Mouse (Mus musculus) heart, adult 18-20 months (tissue): Measurements from ENCODE around the gene Sdc3. TPM values are rescaled to one million over a fixed set of nuclear protein-coding genes. Genes with fewer than 3 reads are reported as not detected.

ENCODE experiments used
- DNase-seq, 2 experiments: peaks; one replicate each; pipeline ENCODE4 v3.0.0; 2021 to 2022; ENCODE audit warnings: mixed read lengths in 1 of 2
- long read RNA-seq, 2 experiments: library from polyadenylated mRNA; stranded (forward); transcript quantifications; one replicate each; pipeline ENCODE4 v2.0.0; 2021
- total RNA-seq, 2 experiments: library from RNA; stranded (reverse); gene quantifications; 2 replicates each; pipeline ENCODE4 v1.2.3; 2021

The Sdc3 gene
- total RNA-seq: 10 to 100 TPM; 37.1 to 38.2 TPM
- long read RNA-seq, experiment 1, full-length matches to known transcripts: 11 of 20 reads
- long read RNA-seq, experiment 1, partial matches to known transcripts: 0 of 20 reads
- long read RNA-seq, experiment 1, other reads (novel, unspliced or antisense): 9 of 20 reads
- long read RNA-seq, experiment 2, full-length matches to known transcripts: 1 of 10 reads
- long read RNA-seq, experiment 2, partial matches to known transcripts: 9 of 10 reads
- long read RNA-seq, experiment 2, other reads (novel, unspliced or antisense): 0 of 10 reads

GRCm38 (mm10) chr4:130792376-130793179, at the start of gene Sdc3:
TSS of gene Sdc3 (plus strand) at chr4:130792537.
- DNase-seq: peak; percentile 58 to 61

GRCm38 (mm10) chr4:130744058-130744457, 48.3 kb upstream of the Sdc3 start:
- no peak for DNase-seq

GRCm38 (mm10) chr4:130745561-130746306, 46.6 kb upstream of the Sdc3 start:
- peak; percentile 53 to 59 for DNase-seq

- no peak for DNase-seq
Measured at GRCm38 (mm10) chr4:130749566-130749965, 42.8 kb upstream of the Sdc3 start.

GRCm38 (mm10) chr4:130751966-130752365, 40.4 kb upstream of the Sdc3 start:
- no peak for DNase-seq

- DNase-seq: no peak
Measured at GRCm38 (mm10) chr4:130752591-130752990, 39.7 kb upstream of the Sdc3 start.

- DNase-seq: peak; percentile 69 to 77
Measured at GRCm38 (mm10) chr4:130753755-130754154, 38.6 kb upstream of the Sdc3 start.

- DNase-seq: no peak
Measured at GRCm38 (mm10) chr4:130754776-130755175, 37.6 kb upstream of the Sdc3 start.

GRCm38 (mm10) chr4:130759875-130760274, 32.5 kb upstream of the Sdc3 start:
- no peak for DNase-seq

GRCm38 (mm10) chr4:130761809-130762208, 30.5 kb upstream of the Sdc3 start:
- peak in 1 of 2 experiments; percentile 30 for DNase-seq

- DNase-seq: no peak
Measured at GRCm38 (mm10) chr4:130765399-130766160, 26.8 kb upstream of the Sdc3 start.

GRCm38 (mm10) chr4:130766387-130766786, 25.9 kb upstream of the Sdc3 start:
- no peak for DNase-seq

GRCm38 (mm10) chr4:130766926-130767325, 25.4 kb upstream of the Sdc3 start:
- no peak for DNase-seq

GRCm38 (mm10) chr4:130773899-130774298, 18.4 kb upstream of the Sdc3 start:
- DNase-seq: no peak

- no peak for DNase-seq
Measured at GRCm38 (mm10) chr4:130774822-130775221, 17.5 kb upstream of the Sdc3 start.

GRCm38 (mm10) chr4:130777647-130778046, 14.7 kb upstream of the Sdc3 start:
- DNase-seq: no peak

- peak in 1 of 2 experiments; percentile 20 for DNase-seq
Measured at GRCm38 (mm10) chr4:130779037-130779436, 13.3 kb upstream of the Sdc3 start.

- no peak for DNase-seq
Measured at GRCm38 (mm10) chr4:130782492-130782891, 9.8 kb upstream of the Sdc3 start.

GRCm38 (mm10) chr4:130784755-130785154, 7.6 kb upstream of the Sdc3 start:
- peak; percentile 29 to 74 for DNase-seq

GRCm38 (mm10) chr4:130787530-130787929, 4.8 kb upstream of the Sdc3 start:
- DNase-seq: peak in 1 of 2 experiments; percentile 28

GRCm38 (mm10) chr4:130790180-130790579, 2.2 kb upstream of the Sdc3 start:
- DNase-seq: peak; percentile 84 to 95
